Mouse (Mus musculus): ENCODE data around the gene Ptpro.

DNA sequence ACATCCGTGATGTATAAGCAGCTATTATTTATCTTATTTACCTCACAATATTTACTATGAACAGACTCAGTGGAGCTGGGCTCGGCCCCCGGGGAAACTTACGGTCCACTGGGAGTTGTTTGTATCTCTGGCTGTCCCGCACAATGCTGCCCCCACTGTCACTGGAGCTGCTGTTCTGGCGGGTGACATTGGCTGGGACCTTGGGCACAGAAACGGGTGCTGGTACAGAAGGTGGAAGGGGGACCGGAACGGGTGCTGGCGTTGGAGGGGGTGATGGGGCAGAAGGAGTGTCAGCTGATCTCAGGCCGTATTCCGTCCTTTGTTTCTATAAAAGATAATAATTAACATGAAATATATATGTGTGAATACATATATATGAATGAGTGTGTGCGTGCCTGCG, 238.0 kb downstream of the Ptpro start:
- TF ChIP-seq POLR2A (IDR thresholded peaks at IDR 0.05; ENCODE audit: low read depth, low read length) (no peak), CTCF (IDR thresholded peaks at IDR 0.05; ENCODE audit: borderline replicate concordance, insufficient read depth, low read length) (no peak)

All from embryonic fibroblast, embryonic 13.5 days (primary cell).